Mouse (Mus musculus): ENCODE results near the gene Tectb.
"Not testable (repeated sequence)": the region's sequence is repeated elsewhere in the genome, so short reads cannot be mapped to it uniquely, and the experiment has no call there.

- not testable (repeated sequence) for TF ChIP-seq CTCF (IDR thresholded peaks at IDR 0.05; ENCODE audit: borderline replicate concordance, insufficient read depth, low read length); POLR2A (IDR thresholded peaks at IDR 0.05; ENCODE audit: low read depth, low read length)
Measured at GRCm38 (mm10) chr19:55169236-55169729, 11.2 kb upstream of the Tectb start.

All from embryonic fibroblast, embryonic 13.5 days (primary cell).